Mouse (Mus musculus): ENCODE measurements around the gene Shld1. TPM values are rescaled to one million over a fixed set of nuclear protein-coding genes. Genes with fewer than 3 reads are reported as not detected.

The Shld1 gene
- polyA plus RNA-seq, 1 experiment from 2014 or later, result 17.9 TPM

- Histone ChIP-seq H3K4me1 (ENCODE audit: control insufficient read depth, insufficient read depth, low read length) (no peaks in the 10 kb centered on the region), H3K9me3 (replicated peaks; ENCODE audit: control insufficient read depth, low read length) (no peaks in the 10 kb centered on the region), H3K9ac (replicated peaks; ENCODE audit: low read length) (no peak overlapping the region), H3K27ac (replicated peaks; ENCODE audit: low read depth, low read length) (no peak overlapping the region), H3K4me2 (ENCODE audit: low read depth, low read length) (no peak overlapping the region), H3K36me3 (replicated peaks; ENCODE audit: control insufficient read depth, insufficient read depth, low read depth, low read length) (no peaks in the 10 kb centered on the region), H3K27me3 (ENCODE audit: control insufficient read depth, insufficient read depth, low read length) (no peaks in the 10 kb centered on the region), H3K4me3 (ENCODE audit: low read depth, low read length) (no peak overlapping the region)
- ATAC-seq (replicated peaks; ENCODE audit: insufficient number of reproducible peaks, low FRiP score, low TSS enrichment, low read depth) (no peak), DNase-seq (ENCODE audit: low spot score) (no peak)
- 91% methylated on average over 9 of the region's 9 CpGs for WGBS
Observed at GRCm38 (mm10) chr2:132695358-132696093, 8.8 kb downstream of the Shld1 start.

GRCm38 (mm10) chr2:132696519-132696918, 9.8 kb downstream of the Shld1 start:
- Histone ChIP-seq H3K4me2 (ENCODE audit: low read depth, low read length) (no peak overlapping the region), H3K4me1 (ENCODE audit: control insufficient read depth, insufficient read depth, low read length) (no peaks in the 10 kb centered on the region), H3K27ac (replicated peaks; ENCODE audit: low read depth, low read length) (no peak overlapping the region), H3K27me3 (ENCODE audit: control insufficient read depth, insufficient read depth, low read length) (no peaks in the 10 kb centered on the region), H3K9me3 (replicated peaks; ENCODE audit: control insufficient read depth, low read length) (no peaks in the 10 kb centered on the region), H3K36me3 (replicated peaks; ENCODE audit: control insufficient read depth, insufficient read depth, low read depth, low read length) (no peaks in the 10 kb centered on the region), H3K4me3 (ENCODE audit: low read depth, low read length) (no peak overlapping the region), H3K9ac (replicated peaks; ENCODE audit: low read length) (no peak overlapping the region)
- WGBS, result 86% methylated on average over 5 of the region's 5 CpGs
- DNase-seq (ENCODE audit: low spot score), result no peak
- ATAC-seq (replicated peaks; ENCODE audit: insufficient number of reproducible peaks, low FRiP score, low TSS enrichment, low read depth), result no peak

GRCm38 (mm10) chr2:132697256-132697655, 10.5 kb downstream of the Shld1 start:
- no peak overlapping the region for H3K27ac ChIP-seq (replicated peaks; ENCODE audit: low read depth, low read length)
- no peak overlapping the region for H3K9ac ChIP-seq (replicated peaks; ENCODE audit: low read length)
- no peak overlapping the region for H3K4me2 ChIP-seq (ENCODE audit: low read depth, low read length)
- no peak overlapping the region for H3K4me3 ChIP-seq (ENCODE audit: low read depth, low read length)
- H3K27me3 ChIP-seq (ENCODE audit: control insufficient read depth, insufficient read depth, low read length), result no peaks in the 10 kb centered on the region
- DNase-seq (ENCODE audit: low spot score) (no peak), ATAC-seq (replicated peaks; ENCODE audit: insufficient number of reproducible peaks, low FRiP score, low TSS enrichment, low read depth) (no peak)
- WGBS, result 82% methylated on average over 5 of the region's 5 CpGs
- no peaks in the 10 kb centered on the region for H3K9me3 ChIP-seq (replicated peaks; ENCODE audit: control insufficient read depth, low read length)
- H3K4me1 ChIP-seq (ENCODE audit: control insufficient read depth, insufficient read depth, low read length), result no peaks in the 10 kb centered on the region
- no peaks in the 10 kb centered on the region for H3K36me3 ChIP-seq (replicated peaks; ENCODE audit: control insufficient read depth, insufficient read depth, low read depth, low read length)

GRCm38 (mm10) chr2:132697695-132698094, 11.0 kb downstream of the Shld1 start:
- Histone ChIP-seq H3K27ac (replicated peaks; ENCODE audit: low read depth, low read length) (no peak overlapping the region), H3K4me3 (ENCODE audit: low read depth, low read length) (no peak overlapping the region), H3K4me2 (ENCODE audit: low read depth, low read length) (no peak overlapping the region), H3K4me1 (ENCODE audit: control insufficient read depth, insufficient read depth, low read length) (no peaks in the 10 kb centered on the region), H3K36me3 (replicated peaks; ENCODE audit: control insufficient read depth, insufficient read depth, low read depth, low read length) (no peaks in the 10 kb centered on the region), H3K9ac (replicated peaks; ENCODE audit: low read length) (no peak overlapping the region), H3K9me3 (replicated peaks; ENCODE audit: control insufficient read depth, low read length) (no peaks in the 10 kb centered on the region), H3K27me3 (ENCODE audit: control insufficient read depth, insufficient read depth, low read length) (no peaks in the 10 kb centered on the region)
- ATAC-seq (replicated peaks; ENCODE audit: insufficient number of reproducible peaks, low FRiP score, low TSS enrichment, low read depth) (no peak), DNase-seq (ENCODE audit: low spot score) (no peak)
- WGBS, result 66% methylated on average over 7 of the region's 7 CpGs

GRCm38 (mm10) chr2:132698420-132698819, 11.7 kb downstream of the Shld1 start:
- WGBS, result 76% methylated on average over 6 of the region's 6 CpGs
- ATAC-seq (replicated peaks; ENCODE audit: insufficient number of reproducible peaks, low FRiP score, low TSS enrichment, low read depth), result no peak
- no peaks in the 10 kb centered on the region for H3K4me1 ChIP-seq (ENCODE audit: control insufficient read depth, insufficient read depth, low read length)

GRCm38 (mm10) chr2:132700921-132701320, 14.2 kb downstream of the Shld1 start:
- no peak overlapping the region for H3K9ac ChIP-seq (replicated peaks; ENCODE audit: low read length)
- H3K4me1 ChIP-seq (ENCODE audit: control insufficient read depth, insufficient read depth, low read length), result no peaks in the 10 kb centered on the region
- ATAC-seq (replicated peaks; ENCODE audit: insufficient number of reproducible peaks, low FRiP score, low TSS enrichment, low read depth), result no peak
- WGBS, result 95% methylated on average over 4 of the region's 4 CpGs
- no peak overlapping the region for H3K4me2 ChIP-seq (ENCODE audit: low read depth, low read length)
- no peak overlapping the region for H3K4me3 ChIP-seq (ENCODE audit: low read depth, low read length)
- H3K27ac ChIP-seq (replicated peaks; ENCODE audit: low read depth, low read length), result no peak overlapping the region
- no peaks in the 10 kb centered on the region for H3K27me3 ChIP-seq (ENCODE audit: control insufficient read depth, insufficient read depth, low read length)
- H3K9me3 ChIP-seq (replicated peaks; ENCODE audit: control insufficient read depth, low read length), result no peaks in the 10 kb centered on the region
- H3K36me3 ChIP-seq (replicated peaks; ENCODE audit: control insufficient read depth, insufficient read depth, low read depth, low read length), result no peaks in the 10 kb centered on the region
- DNase-seq (ENCODE audit: low spot score), result no peak

More at GRCm38 (mm10) chr2:132698420-132698819, 11.7 kb downstream of the Shld1 start:
- Histone ChIP-seq H3K9me3 (replicated peaks; ENCODE audit: control insufficient read depth, low read length) (no peaks in the 10 kb centered on the region), H3K4me3 (ENCODE audit: low read depth, low read length) (no peak overlapping the region), H3K36me3 (replicated peaks; ENCODE audit: control insufficient read depth, insufficient read depth, low read depth, low read length) (no peaks in the 10 kb centered on the region), H3K4me2 (ENCODE audit: low read depth, low read length) (no peak overlapping the region), H3K27me3 (ENCODE audit: control insufficient read depth, insufficient read depth, low read length) (no peaks in the 10 kb centered on the region), H3K9ac (replicated peaks; ENCODE audit: low read length) (no peak overlapping the region), H3K27ac (replicated peaks; ENCODE audit: low read depth, low read length) (no peak overlapping the region)
- no peak for DNase-seq (ENCODE audit: low spot score)

GRCm38 (mm10) chr2:132701451-132701886, 14.7 kb downstream of the Shld1 start:
- H3K4me2 ChIP-seq (ENCODE audit: low read depth, low read length), result no peak overlapping the region
- ATAC-seq (replicated peaks; ENCODE audit: insufficient number of reproducible peaks, low FRiP score, low TSS enrichment, low read depth), result peak; percentile 72; the same call in 1 of the 2 replicates
- H3K27ac ChIP-seq (replicated peaks; ENCODE audit: low read depth, low read length), result no peak overlapping the region
- no peaks in the 10 kb centered on the region for H3K4me1 ChIP-seq (ENCODE audit: control insufficient read depth, insufficient read depth, low read length)
- no peak overlapping the region for H3K9ac ChIP-seq (replicated peaks; ENCODE audit: low read length)
- no peak overlapping the region for H3K4me3 ChIP-seq (ENCODE audit: low read depth, low read length)
- DNase-seq (ENCODE audit: low spot score), result peak; percentile 75
- no peaks in the 10 kb centered on the region for H3K27me3 ChIP-seq (ENCODE audit: control insufficient read depth, insufficient read depth, low read length)
- no peaks in the 10 kb centered on the region for H3K36me3 ChIP-seq (replicated peaks; ENCODE audit: control insufficient read depth, insufficient read depth, low read depth, low read length)
- WGBS, result 26% methylated on average over 7 of the region's 7 CpGs
- H3K9me3 ChIP-seq (replicated peaks; ENCODE audit: control insufficient read depth, low read length), result no peaks in the 10 kb centered on the region

- ATAC-seq (replicated peaks; ENCODE audit: insufficient number of reproducible peaks, low FRiP score, low TSS enrichment, low read depth) (no peak), DNase-seq (ENCODE audit: low spot score) (no peak)
- Histone ChIP-seq H3K27ac (replicated peaks; ENCODE audit: low read depth, low read length) (no peak overlapping the region), H3K9ac (replicated peaks; ENCODE audit: low read length) (no peak overlapping the region), H3K4me3 (ENCODE audit: low read depth, low read length) (no peak overlapping the region), H3K36me3 (replicated peaks; ENCODE audit: control insufficient read depth, insufficient read depth, low read depth, low read length) (no peaks in the 10 kb centered on the region), H3K27me3 (ENCODE audit: control insufficient read depth, insufficient read depth, low read length) (no peaks in the 10 kb centered on the region), H3K4me1 (ENCODE audit: control insufficient read depth, insufficient read depth, low read length) (no peaks in the 10 kb centered on the region), H3K4me2 (ENCODE audit: low read depth, low read length) (no peak overlapping the region), H3K9me3 (replicated peaks; ENCODE audit: control insufficient read depth, low read length) (no peaks in the 10 kb centered on the region)
- 83% methylated on average over 10 of the region's 10 CpGs for WGBS
Observed at GRCm38 (mm10) chr2:132705251-132705992, 18.7 kb downstream of the Shld1 start.
